12 mouse cellular contexts compared by ENCODE assay signal in the genomic region with DNA sequence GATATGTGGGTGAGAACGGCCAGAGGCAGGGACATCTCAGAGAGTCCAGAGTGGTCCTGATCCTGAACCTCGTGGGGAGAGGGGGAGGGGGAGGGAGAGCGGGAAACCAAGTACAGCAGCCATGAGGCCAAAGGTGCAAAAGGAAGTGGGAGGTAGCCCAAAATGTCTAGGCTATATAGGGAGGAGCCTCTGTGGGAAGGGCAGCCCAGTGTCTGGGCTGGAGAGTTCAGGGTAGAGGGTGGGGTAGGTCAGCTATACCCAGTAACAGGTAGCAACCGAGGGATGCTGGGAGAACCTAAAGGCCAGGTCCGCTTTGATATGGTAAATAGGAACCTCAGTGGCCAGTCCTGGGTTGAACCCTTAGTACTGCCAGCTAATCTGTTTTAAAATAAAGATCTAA. TPM values are rescaled to one million over a fixed set of nuclear protein-coding genes. Genes with fewer than 3 reads are reported as not detected.
DNase-seq lines count a peak whose midpoint lies in the region; ATAC-seq and TF ChIP-seq lines count a peak whose summit lies in the region.
"Had no signal": no experiment of that assay in that cellular context is flagged by ENCODE, and none has a peak within 500 bp of the region (broad histone marks: within the 10 kb centered on the region; RNA-seq: fewer than 3 reads in every experiment).

No protein-coding gene starts in this region.

- peak overlapping the region; percentile 76 for H3K4me2 ChIP-seq in heart, embryonic 15.5 days
- 0 out of 2 replicates have a peak overlapping the region, but pooled peaks have one; percentile 89 for H3K4me2 ChIP-seq in embryonic facial prominence, embryonic 14.5 days (ENCODE audit: low read depth, low read length)

- H3K4me1 ChIP-seq in heart, embryonic 15.5 days (replicated peaks) = peaks cover 33% of the 10 kb centered on the region
- H3K4me1 ChIP-seq in E14TG2a.4 (replicated peaks; ENCODE audit: low read depth, low read length) = peaks cover 33% of the 10 kb centered on the region
- H3K4me1 ChIP-seq in embryonic facial prominence, embryonic 14.5 days (ENCODE audit: control insufficient read depth, insufficient read depth, low read length) = peaks cover 11% of the 10 kb centered on the region
- H3K4me1 ChIP-seq in limb, embryonic 10.5 days = peaks cover 43% of the 10 kb centered on the region

- H3K9ac ChIP-seq in heart, embryonic 15.5 days = no peak overlapping the region
- H3K9ac ChIP-seq in embryonic facial prominence, embryonic 14.5 days (ENCODE audit: low read depth, low read length) = no peak overlapping the region

- no peak for TF ChIP-seq CTCF in E14TG2a.4 (conservative IDR thresholded peaks at IDR 0.05; ENCODE audit: low read length)

- WGBS in heart, embryonic 15.5 days = 33% methylated on average over 5 of the region's 5 CpGs
- 24% methylated on average over 5 of the region's 5 CpGs for WGBS in embryonic facial prominence, embryonic 14.5 days
- WGBS in limb, embryonic 10.5 days = 42% methylated on average over 5 of the region's 5 CpGs

- H3K9me3 ChIP-seq in heart, embryonic 15.5 days (replicated peaks) = no peaks in the 10 kb centered on the region
- no peaks in the 10 kb centered on the region for H3K9me3 ChIP-seq in E14TG2a.4 (ENCODE audit: low read length)
- H3K9me3 ChIP-seq in embryonic facial prominence, embryonic 14.5 days (ENCODE audit: control insufficient read depth, low read length) = no peaks in the 10 kb centered on the region
- H3K9me3 ChIP-seq in limb, embryonic 10.5 days (replicated peaks) = no peaks in the 10 kb centered on the region
- H3K9me3 ChIP-seq: lung, embryonic 15.5 days had no signal

- H3K27ac ChIP-seq in heart, embryonic 15.5 days = no peak overlapping the region
- H3K27ac ChIP-seq in embryonic facial prominence, embryonic 14.5 days (replicated peaks; ENCODE audit: low read depth, low read length) = no peak overlapping the region
- H3K27ac ChIP-seq in limb, embryonic 10.5 days = no peak overlapping the region
- H3K27ac ChIP-seq: lung, embryonic 15.5 days had no signal

- no peak for ATAC-seq in heart, embryonic 15.5 days (replicated peaks; ENCODE audit: insufficient number of reproducible peaks, insufficient read depth, low FRiP score, low read depth)
- ATAC-seq in embryonic facial prominence, embryonic 14.5 days (ENCODE audit: low read depth) = no peak
- ATAC-seq in activated CD4-positive, CD25-positive, alpha-beta regulatory T cell, adult 4 months = no peak

- intact Hi-C loops in left cerebral cortex, postnatal 14 days (cut with DNase I) = no loop called here

- no peaks in the 10 kb centered on the region for H3K36me3 ChIP-seq in heart, embryonic 15.5 days
- H3K36me3 ChIP-seq in E14TG2a.4 (ENCODE audit: insufficient read depth, low read length) = no peaks in the 10 kb centered on the region
- no peaks in the 10 kb centered on the region for H3K36me3 ChIP-seq in embryonic facial prominence, embryonic 14.5 days (ENCODE audit: control insufficient read depth, insufficient read depth, low read length)
- H3K36me3 ChIP-seq in limb, embryonic 10.5 days = no peaks in the 10 kb centered on the region
- H3K36me3 ChIP-seq: lung, embryonic 15.5 days had no signal

- DNase-seq in heart, adult 11 months = no peak
- no peak for DNase-seq in embryonic facial prominence, embryonic 14.5 days (ENCODE audit: low spot score)
- no peak for DNase-seq in limb, embryonic 10.5 days (ENCODE audit: low spot score)
- DNase-seq in adrenal gland, postnatal 25 days = no peak
- no peak for DNase-seq in left cerebral cortex, postnatal 14 days (ENCODE audit: low spot score in 2 of 2)
- DNase-seq: heart, adult 18-20 months; kidney, postnatal 14 days had no signal

- H3K4me3 ChIP-seq in heart, embryonic 15.5 days = no peak overlapping the region
- H3K4me3 ChIP-seq in E14TG2a.4 (replicated peaks; ENCODE audit: low read length) = peak overlapping the region; percentile 74; the same call in 1 of the 2 replicates
- peak overlapping the region; percentile 49; the same call in 1 of the 2 replicates for H3K4me3 ChIP-seq in embryonic facial prominence, embryonic 14.5 days (ENCODE audit: low read depth, low read length)
- peak overlapping the region; percentile 58; the same call in 1 of the 2 replicates for H3K4me3 ChIP-seq in limb, embryonic 10.5 days

- H3K27me3 ChIP-seq in heart, embryonic 15.5 days = peaks cover 19% of the 10 kb centered on the region
- H3K27me3 ChIP-seq in E14TG2a.4 (ENCODE audit: insufficient read depth, low read length) = peaks cover 55% of the 10 kb centered on the region
- H3K27me3 ChIP-seq in embryonic facial prominence, embryonic 14.5 days (replicated peaks; ENCODE audit: control insufficient read depth, insufficient read depth, low read length) = peaks cover 24% of the 10 kb centered on the region
- H3K27me3 ChIP-seq in limb, embryonic 10.5 days (ENCODE audit: low read depth, poor library complexity, severe bottlenecking) = peaks cover 47% of the 10 kb centered on the region

RNA-seq across cellular contexts. Expression of a gene that starts 23.6 kb away (rescaled TPM):
- polyA plus RNA-seq in heart, embryonic 15.5 days (2015; fragmentation: Nextera tagmentation; extraction: Ambion mirVana) = 84.9 and 95.0 TPM in 2 replicates
- 158 and 162 TPM in 2 replicates for polyA plus RNA-seq in embryonic facial prominence, embryonic 14.5 days (2014; fragmentation: Nextera tagmentation; extraction: Ambion mirVana)
- 356 and 405 TPM in 2 replicates for polyA plus RNA-seq in limb, embryonic 10.5 days (2016; fragmentation: Nextera tagmentation; extraction: Ambion mirVana)
- total RNA-seq in adrenal gland, postnatal 25 days (2021) = 107 and 153 TPM in 2 replicates
- 100 to 1,000 TPM; 115 to 116 TPM for total RNA-seq in left cerebral cortex, postnatal 14 days (2021)
- 10 to 100 TPM; 69.2 to 88.9 TPM for polyA plus RNA-seq in activated CD4-positive, CD25-positive, alpha-beta regulatory T cell, adult 4 months (2017; shearing (Covaris generic))

RNA-seq across cellular contexts. Expression of a gene that starts 29.5 kb away (rescaled TPM):
- not detected in 2 replicates for polyA plus RNA-seq in heart, embryonic 15.5 days (2015; fragmentation: Nextera tagmentation; extraction: Ambion mirVana)
- 0.06 and 0.08 TPM in 2 replicates for polyA plus RNA-seq in embryonic facial prominence, embryonic 14.5 days (2014; fragmentation: Nextera tagmentation; extraction: Ambion mirVana)
- polyA plus RNA-seq in limb, embryonic 10.5 days (2016; fragmentation: Nextera tagmentation; extraction: Ambion mirVana) = 0.04 TPM in 1 of 2 replicates, not detected in the other
- 0.21 and 0.24 TPM in 2 replicates for total RNA-seq in adrenal gland, postnatal 25 days (2021)
- 1 to 10 TPM; 1.2 to 2.0 TPM for total RNA-seq in left cerebral cortex, postnatal 14 days (2021)
- not detected for polyA plus RNA-seq in activated CD4-positive, CD25-positive, alpha-beta regulatory T cell, adult 4 months (2017; shearing (Covaris generic))
- polyA plus RNA-seq: C2C12 had no signal

RNA-seq across cellular contexts. Expression of a gene that starts 55.3 kb away (rescaled TPM):
- 145 and 178 TPM in 2 replicates for polyA plus RNA-seq in heart, embryonic 15.5 days (2015; fragmentation: Nextera tagmentation; extraction: Ambion mirVana)
- 338 and 352 TPM in 2 replicates for polyA plus RNA-seq in embryonic facial prominence, embryonic 14.5 days (2014; fragmentation: Nextera tagmentation; extraction: Ambion mirVana)
- 220 and 231 TPM in 2 replicates for polyA plus RNA-seq in limb, embryonic 10.5 days (2016; fragmentation: Nextera tagmentation; extraction: Ambion mirVana)
- 181 and 195 TPM in 2 replicates for total RNA-seq in adrenal gland, postnatal 25 days (2021)
- total RNA-seq in left cerebral cortex, postnatal 14 days (2021) = 100 to 1,000 TPM; 120 to 127 TPM
- polyA plus RNA-seq in activated CD4-positive, CD25-positive, alpha-beta regulatory T cell, adult 4 months (2017; shearing (Covaris generic)) = 100 to 1,000 TPM; 101 to 110 TPM
